Mouse (Mus musculus) ovary, adult 18-20 months (tissue): ENCODE results near the gene Gatc.
"Not testable (repeated sequence)": the region's sequence is repeated elsewhere in the genome, so short reads cannot be mapped to it uniquely, and the experiment has no call there.

Source experiments
- DNase-seq: peaks from one replicate; pipeline ENCODE4 v3.0.0; 2022; ENCODE audit warnings: low spot score, mixed read lengths

The Gatc gene

DNA sequence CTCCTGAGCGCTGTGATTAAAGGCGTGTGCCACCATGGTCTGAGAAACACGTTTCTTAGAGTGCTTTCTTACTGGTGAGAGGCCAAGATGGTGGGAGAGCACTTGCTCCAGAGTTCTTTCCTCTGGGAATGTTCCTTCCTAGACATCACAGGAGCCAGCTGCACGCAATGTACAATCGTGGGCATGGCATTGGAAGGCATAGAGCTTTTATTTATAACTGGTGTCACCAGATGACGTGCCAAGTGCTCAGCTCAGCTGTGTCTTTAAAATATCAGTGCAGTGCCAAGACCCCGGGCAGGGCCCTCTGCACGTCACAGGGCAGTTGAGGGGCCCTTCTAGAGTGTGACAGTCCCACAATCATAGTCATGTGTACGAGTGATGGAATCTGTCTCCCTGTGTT, 10.0 kb downstream of the Gatc start:
- no peak for DNase-seq

DNA sequence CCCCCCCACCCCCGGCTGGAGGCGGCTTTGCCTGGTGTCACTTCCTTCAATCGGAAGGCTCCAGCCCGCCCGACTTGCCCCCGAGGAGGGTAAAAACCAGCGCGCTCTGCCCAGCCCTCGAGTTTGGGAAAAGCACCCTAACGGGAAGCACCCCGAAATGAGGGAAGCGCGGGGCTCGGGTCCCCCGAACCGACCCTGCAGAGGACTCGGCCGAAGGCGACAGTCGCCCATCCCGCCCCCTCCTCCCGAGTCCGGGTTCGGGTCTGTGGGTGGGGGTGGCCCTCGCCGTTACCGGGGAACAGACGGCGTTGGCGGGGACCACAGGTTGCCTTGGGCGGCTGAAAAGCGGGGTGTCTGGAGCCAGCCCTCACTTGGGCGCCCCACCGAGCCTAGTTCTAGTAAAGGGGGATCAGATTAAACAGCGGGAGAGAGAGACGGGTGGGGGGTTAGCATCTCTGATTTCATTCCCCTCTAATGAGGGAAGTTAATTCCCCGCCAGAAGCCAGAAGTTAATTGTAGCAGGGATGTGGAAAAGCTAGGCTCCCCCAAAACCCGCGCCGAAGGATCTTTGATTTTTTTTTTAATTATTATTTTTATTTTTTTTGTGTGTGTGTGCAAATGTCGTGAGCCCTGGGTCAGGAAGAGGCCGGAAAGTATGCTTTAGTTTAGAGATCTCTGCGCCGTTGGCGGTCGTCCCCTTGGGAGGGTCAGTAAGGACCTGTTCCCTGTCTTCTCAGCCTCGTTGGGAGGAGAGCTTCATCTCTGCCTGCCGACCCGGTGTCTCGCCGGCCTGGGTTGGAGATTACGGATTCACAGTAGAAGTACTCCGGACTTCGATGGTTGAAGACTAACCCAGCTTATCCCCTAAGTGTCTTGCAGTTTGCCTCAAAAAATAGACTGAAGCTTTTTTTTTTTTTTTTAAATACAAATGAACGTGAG, 13.1 kb downstream of the Gatc start:
- no peak for DNase-seq

DNA sequence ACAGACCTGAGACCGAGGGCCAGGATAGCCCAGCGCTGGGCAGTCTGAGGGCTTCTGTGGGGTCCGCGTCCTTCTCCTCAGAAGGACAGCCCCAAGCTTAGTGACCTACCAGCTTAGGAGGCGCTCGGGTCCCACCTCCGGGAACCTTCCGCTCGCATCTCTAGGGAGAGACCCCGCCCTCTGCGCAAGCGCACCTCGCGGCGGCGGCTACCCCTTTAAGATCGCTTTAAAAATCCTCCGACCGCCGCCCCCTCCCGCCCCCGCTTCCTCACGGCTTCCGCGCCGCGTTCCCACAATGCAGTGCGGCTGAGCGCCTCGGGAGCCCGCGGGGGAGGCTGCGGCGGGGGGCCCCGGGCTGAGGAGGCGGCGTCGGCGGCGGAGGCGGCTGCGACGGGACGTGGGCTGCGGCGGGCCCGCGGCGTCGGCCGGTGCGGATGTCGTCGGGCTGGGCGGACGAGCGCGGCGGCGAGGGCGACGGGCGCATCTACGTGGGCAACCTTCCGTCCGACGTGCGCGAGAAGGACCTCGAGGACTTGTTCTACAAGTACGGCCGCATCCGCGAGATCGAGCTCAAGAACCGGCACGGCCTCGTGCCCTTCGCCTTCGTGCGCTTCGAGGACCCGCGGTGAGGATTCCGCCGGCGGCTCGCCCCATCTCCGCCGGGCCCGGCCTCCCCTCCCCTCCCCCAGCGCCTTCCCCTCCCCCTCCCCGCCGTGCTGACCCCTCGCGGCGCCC, 13.9 kb downstream of the Gatc start, which contains the start of gene Srsf9:
TSS of gene Srsf9 (plus strand) at position 303 of the 735 bp plus-strand sequence.
- DNase-seq = peak; percentile 91

DNA sequence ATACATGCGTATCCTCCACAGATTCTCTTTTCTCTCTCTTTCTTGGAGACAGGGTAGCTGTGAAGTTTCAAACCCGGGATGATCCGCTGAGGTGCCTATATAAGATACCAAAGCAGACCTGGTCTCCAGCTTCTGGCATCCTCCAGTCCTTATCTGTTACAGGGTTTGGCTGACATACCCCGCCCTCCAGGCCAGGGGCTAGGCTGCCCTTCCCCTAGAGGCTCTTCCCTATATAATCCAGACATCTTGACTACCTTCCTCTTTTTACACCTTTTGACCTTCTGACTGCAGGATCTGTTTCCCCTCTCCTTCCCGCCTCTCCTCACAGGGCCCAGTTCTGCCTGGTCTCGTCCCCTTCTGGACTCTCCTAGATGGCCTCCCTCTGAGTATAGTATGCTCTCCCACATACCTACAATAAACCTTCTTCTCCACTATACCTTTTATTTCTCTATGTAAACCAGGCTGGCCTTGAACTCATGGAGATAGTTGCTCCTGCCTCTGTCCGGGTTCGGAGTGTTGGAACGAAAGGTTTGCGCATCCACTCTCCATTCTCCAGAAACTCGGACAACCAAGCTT, 14.6 kb downstream of the Gatc start:
- no peak for DNase-seq

DNA sequence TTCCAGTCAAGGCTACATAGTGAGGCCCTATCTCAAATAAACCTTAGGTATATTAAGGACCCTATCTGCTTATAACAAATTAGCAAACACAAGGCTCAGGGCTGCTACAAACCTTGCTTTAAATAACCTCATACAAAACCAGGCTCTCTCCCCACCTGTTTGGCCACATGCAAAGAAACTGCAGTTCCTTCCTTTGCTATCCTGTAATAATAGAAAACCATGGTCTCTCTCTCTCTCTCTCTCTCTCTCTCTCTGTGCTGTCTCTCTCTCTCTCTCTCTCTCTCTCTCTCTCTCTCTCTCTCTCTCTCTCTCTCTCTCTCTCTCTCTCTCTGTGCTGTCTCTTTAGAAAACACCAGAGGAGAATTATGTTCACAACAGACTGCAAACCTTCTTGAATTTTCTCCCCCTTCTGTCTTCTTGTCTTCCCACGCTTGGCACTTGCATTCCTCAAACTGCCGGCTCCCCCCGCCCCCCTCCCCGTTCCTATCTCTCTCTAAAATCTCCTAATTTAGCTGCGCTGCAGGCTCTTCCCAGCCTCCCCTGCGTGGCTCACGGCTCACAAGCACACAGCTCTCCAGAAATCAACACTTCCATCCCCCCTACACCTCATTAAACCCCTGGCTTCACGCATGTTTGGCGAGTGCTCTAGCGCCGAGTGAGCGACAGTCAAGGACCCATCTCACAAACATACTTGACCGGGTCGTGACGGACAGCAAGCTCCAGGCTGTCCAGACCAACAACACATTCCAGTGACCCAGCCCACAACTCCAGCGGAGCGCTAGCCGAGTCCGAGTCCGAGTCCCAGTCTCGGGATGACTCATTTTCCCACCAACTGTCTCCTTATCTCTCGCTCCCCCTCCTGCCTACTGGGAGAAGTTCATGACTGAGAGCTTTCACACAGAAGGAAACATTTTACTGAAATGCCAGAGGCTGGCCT, 21.7 kb downstream of the Gatc start:
- DNase-seq = peak; percentile 85

DNA sequence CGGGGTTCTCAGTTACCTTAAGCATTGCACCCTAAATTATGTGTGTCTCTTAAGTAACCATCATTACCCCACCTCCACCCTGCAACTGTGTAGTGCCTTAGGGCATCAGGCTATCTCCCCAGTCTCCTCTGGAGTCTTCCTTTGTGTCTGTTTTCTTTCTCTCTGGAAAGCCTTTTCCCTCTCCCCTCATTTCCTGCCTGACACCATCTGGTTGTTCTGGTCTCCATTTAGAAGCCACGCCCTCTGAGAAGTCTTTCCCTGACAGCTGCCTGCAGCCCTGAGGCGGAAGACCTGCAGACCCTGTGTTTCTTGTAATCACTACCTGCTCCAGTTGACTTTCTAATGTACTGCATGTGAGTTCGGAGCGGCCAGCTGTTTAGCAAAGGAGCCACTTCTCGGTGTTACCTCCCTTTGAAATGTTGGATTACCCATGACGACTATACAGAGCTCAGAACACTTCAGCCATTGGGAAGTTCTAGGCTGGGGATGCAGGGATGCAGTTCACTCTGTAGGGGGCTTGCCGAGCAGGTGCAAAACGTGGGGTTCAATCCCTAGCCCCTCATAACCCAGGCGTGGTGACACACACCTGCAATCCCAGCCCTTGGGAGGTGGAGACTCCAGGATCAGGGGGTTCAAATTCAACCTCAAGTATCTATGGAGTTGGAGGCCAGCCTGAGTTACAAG, 23.2 kb downstream of the Gatc start:
- no peak for DNase-seq

DNA sequence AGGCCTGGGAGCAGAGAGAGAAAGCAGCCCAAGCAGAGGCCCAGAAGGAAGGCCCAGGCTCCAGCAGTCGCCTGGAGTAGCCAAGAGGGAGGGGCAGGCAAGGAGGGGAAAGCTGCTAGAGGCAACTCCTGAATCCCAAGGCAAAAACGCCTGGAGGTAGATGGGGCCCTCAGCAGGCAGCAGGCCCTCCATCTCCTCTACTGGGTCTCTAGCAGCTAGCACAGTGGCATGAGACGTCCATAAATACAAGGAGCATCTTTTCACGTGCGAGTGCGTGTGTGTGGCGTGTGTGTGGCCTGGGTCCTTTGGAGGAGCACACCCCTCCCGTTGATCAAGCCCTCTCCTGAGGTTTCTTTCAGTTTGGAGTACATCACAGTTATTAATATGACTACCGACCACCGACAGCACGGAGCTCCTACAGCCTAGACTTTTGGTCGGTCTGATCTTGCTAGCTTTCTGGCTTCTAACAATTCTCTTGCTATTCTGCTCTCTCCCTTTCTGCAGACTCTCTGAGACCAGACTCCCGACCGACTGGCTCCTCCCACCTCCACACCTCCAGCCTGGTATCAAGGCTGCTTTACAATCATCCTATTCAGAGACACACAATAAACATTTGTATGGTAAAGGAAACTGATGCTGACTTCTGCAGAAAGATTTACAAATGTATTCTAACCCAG, 23.9 kb downstream of the Gatc start:
- DNase-seq = no peak

DNA sequence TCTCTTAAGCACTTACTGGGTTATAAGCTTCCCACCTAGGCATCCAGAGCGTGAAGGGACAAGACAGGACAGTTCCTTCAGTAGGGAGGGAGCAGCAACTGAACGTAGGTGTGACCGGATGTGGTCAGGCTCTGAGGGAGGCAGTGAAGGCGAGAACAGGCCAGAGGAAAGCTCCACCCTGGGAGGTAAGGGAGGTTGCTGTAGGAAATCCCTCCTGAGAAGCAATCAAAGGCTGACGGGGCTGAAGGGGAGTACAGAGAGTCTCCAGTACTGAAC, 27.4 kb downstream of the Gatc start:
- DNase-seq = no peak

DNA sequence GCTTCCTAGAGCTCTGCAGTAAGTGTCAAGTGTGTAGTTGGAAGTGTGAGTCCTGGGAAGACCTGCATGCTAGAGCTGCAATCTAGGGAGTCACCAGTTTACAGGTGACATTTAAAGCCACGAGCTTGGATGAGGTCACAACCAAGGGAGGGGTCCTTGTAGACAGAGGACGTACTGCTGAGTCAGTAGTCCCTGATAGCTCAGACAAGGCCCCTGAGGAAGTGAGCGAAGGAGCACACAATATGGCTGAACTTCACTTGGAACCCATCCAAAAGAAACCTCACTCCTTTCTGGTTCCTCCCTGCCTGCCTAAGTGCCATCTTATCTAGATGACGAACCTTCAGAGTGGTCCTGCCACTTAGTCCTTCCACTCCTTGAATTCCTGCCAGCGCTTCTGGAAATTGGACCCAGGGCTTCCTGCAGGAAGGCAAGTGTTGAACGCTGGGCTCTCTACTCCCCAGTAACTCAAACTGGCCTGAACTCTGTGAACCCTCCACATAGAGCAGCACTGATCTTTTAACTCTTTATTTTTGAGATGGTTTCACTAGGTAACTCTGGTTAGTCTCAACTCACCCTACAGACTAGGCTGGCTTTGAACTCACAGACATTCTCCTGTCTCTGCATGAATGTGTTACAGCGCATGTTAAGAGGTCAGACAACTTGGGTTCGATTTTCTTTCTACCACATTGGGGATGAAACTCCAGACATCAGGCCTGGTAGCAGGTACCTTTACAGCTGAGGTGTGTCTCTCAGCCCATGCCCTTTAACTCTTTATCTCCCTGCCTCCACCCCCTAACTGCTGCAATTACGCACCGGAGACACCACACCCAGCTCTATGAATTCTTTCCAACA, 27.9 kb downstream of the Gatc start:
- no peak for DNase-seq

DNA sequence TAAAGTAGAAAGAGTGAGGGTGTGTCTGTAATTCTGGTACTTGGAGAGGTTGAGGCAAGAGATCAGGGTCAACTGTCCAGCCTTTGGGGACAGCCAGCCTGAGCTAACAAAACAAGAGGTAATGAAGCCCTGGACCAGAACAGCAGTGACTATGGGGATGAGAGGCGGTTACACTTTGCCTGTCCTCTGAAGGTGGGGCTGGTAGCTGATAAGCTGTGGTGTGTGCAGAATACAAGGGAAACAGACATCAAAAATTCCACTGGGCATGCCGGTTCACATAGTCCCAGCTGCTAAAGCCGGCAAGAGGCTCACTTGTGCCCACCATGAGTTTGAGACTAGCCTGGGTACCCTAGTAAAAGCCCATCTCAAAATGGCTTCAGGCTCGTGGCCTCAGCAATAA, 28.6 kb downstream of the Gatc start:
- no peak for DNase-seq

DNA sequence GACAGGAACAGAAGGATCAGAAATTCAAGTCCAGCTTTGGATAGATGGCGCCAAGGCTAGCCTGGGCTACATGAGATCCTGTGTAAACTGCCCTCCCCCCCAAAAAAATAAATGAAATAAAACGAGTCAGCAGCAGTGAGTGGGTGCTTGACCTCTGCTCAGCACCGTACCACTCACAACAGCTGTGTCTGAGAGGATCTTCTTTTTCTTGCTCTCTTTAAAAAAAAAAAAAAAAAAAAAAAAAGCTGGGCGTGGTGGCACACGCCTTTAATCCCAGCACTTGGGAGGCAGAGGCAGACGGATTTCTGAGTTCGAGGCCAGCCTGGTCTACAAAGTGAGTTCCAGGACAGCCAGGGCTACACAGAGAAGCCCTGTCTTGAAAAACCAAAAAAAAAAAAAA, 38.8 kb downstream of the Gatc start:
- DNase-seq = not testable (repeated sequence)

DNA sequence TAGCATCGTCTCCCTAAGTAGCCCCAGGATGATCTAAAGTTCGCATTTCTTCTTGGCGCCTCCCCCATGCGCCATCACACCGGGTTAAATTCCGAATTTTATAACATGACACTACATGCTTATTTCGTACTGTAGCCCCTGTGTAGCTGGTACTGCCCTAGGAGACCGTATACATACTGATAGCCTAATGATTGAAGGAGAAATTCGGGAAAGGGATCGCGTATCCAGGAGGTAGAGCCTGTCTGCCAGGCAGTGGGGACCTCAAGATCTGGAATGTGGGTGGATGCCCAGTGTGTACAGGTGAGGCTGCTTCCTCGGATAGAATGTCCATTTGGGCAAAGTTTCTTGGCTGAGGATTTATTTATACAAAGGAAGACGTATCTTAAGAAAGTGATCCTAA, 39.4 kb downstream of the Gatc start:
- DNase-seq = no peak

DNA sequence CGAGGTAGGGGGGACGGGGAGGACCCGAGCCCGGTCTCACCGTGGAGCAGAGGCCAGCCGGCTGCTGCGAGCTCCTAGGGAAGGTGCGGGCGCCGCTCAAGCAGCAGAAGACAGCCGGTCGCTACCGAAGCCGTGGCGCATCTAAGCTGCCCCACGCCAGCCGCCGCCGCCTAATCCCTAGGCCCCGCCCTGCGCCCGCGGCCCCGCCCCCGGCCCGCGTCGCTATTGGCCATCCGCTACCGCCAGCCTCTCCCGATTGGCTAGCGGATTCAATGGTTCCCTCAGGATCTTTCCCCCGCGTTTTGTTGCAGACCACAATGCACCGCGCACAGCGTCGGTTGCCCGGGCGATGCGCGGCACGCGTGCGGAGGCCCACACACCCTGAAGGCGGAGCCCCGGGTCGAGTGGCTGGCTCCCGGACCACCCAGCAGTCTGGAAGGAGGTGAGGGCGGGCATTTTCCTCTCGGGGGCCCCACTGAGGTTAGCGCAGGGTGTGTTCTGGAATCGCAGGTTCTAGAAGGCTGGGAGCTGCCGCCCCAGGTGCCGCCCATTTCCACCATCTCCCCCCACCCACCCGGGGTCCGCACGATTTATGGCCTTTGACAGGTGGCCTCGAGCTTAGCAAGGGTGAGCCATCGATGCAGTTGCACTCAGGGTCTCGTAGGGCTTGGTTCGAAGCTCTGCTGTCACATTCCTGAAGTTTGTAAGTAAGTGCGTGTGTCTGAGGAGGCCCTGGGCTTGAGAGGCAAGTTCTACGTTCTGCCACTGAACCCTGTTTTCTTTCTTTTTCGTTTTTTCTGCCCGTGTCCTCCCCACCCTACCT, 40.0 kb downstream of the Gatc start, which contains the start of gene Dynll1:
TSS of gene Dynll1 (minus strand) at position 208 of the 823 bp plus-strand sequence.
- DNase-seq = peak; percentile 97

DNA sequence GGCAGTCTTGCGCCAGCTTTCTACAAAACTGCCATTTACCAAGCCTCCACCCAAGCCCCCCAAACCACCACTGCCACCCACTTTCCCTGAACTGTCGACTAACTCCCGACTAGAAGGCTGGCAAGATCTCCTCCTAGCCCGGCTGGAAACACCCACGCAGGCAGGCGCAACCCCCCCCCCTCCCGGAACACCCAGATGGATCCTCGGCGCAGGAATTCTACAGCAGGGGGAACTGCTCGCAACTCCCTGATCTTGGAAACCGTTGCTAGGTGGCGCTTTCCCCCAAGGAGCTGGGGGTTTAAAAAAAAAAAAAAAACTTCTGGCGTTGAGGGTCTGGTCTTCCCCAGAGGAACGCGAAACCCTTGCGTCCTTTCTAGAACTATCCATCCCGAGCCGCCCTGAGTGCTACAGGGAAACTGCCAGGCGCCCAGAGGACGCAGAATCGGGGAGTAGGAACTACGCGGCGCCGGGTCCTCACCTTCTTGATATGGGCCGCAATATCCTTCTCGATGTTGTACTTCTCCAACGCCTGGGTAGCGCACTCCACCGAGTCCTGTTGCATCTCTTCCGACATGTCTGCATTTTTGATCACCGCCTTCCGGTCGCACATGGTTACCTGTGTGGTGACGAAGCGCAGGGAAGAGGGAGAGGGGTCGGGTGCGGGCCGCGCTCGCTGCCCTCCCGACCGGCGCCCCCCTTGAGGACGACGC, 40.8 kb downstream of the Gatc start:
- DNase-seq = peak; percentile 61

DNA sequence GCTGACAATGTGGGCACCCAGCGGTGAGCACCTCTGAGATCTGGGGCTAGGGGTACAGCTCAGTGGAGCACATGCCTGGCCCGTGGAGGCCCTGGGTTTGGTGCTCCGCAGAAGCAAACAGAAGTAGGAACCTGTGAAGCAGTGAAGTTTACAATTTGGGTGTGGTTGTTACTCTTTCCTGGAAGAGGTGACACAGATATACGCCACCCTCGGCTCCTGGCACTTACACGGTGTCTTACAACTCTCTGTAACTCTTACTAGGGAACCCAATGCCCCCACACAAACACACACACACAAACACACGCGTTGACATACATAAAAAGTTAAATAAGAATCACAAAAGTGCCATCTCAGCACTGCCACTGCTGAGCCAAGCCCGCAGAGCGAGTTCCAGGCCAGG, 44.6 kb downstream of the Gatc start:
- DNase-seq = no peak

DNA sequence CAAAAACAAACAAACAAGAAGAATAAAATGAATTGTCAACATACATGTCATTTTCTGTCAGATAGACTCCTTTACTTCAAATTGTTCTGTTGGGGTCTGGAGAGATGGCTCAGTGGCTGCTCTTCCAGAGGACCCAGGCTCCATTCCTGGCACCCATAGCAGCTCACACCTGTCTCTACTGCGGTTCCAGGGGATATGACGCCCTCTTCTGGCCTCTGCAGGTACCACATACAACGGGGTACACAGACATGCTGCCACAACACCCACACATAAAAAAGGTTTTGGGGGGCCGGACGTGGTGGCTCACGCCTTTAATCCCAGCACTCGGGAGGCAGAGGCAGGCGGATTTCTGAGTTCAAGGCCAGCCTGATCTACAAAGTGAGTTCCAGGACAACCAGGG, 46.8 kb downstream of the Gatc start:
- no peak for DNase-seq

DNA sequence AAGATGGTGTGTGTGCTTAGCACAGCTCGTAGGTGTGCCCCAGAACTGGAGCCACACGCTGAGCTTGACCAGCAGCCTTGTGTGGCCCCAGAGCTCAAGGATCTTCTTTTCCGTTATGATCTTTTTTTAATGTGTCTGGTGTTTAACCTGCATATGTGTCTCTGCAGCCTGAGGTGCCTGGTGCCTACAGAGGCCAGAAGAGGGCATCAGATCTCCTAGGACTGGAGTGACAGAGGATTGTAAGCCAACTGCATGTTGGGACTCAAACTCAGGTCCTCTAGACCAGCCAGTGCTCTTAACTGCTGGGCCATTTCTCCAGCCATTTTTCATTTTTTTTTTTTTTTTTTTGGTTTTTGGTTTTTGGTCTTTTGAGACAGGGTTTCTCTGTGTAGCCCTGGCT, 56.2 kb downstream of the Gatc start:
- DNase-seq = no peak
